ENCODE assay signal across 22 mouse cellular contexts in the genomic region with DNA sequence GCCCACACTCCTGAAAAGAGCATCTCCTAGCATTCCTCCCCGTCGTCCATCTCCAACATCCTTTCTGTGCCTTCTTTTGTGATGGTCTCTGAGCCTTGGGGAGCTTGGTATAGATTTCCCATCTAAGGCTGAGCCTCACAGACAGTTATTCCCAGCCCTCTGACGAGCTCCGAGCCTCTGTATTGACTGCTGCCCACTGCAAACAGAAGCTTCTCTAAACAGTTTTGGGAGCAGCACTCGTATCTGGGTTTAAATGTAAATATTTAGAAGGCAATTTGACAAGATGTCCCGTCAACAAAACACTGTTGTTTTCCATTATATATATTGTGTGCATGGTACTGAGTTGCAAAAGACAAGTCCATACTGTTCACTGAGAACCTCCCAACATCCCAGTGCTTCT.
A peak's percentile ranks its signal among the peaks of the same experiment; 100 is the strongest.
DNase-seq lines count a peak whose midpoint lies in the region; ATAC-seq and TF ChIP-seq lines count a peak whose summit lies in the region.
"Had no signal": no experiment of that assay in that cellular context is flagged by ENCODE, and none has a peak within 500 bp of the region (broad histone marks: within the 10 kb centered on the region; RNA-seq: fewer than 3 reads in every experiment).

No protein-coding gene starts in this region.

- no peak overlapping the region for H3K4me2 ChIP-seq in forebrain, embryonic 11.5 days (ENCODE audit: low read depth, low read length, severe bottlenecking)
- H3K4me2 ChIP-seq in forebrain, embryonic 12.5 days = no peak overlapping the region
- no peak overlapping the region for H3K4me2 ChIP-seq in lung, embryonic 14.5 days
- H3K4me2 ChIP-seq in lung, embryonic 16.5 days (ENCODE audit: low read depth, low read length) = no peak overlapping the region
- no peak overlapping the region for H3K4me2 ChIP-seq in lung, postnatal 0 days (replicated peaks; ENCODE audit: low read depth, low read length)

- H3K27me3 ChIP-seq in forebrain, embryonic 11.5 days (ENCODE audit: control insufficient read depth, insufficient read depth, low read length) = no peaks in the 10 kb centered on the region
- no peaks in the 10 kb centered on the region for H3K27me3 ChIP-seq in forebrain, embryonic 12.5 days
- no peaks in the 10 kb centered on the region for H3K27me3 ChIP-seq in heart, embryonic 10.5 days (ENCODE audit: insufficient read depth, poor library complexity, severe bottlenecking)
- H3K27me3 ChIP-seq in lung, embryonic 14.5 days (ENCODE audit: insufficient read depth, low read length) = no peaks in the 10 kb centered on the region
- no peaks in the 10 kb centered on the region for H3K27me3 ChIP-seq in lung, embryonic 16.5 days (ENCODE audit: control insufficient read depth, insufficient read depth, low read depth, low read length)
- no peaks in the 10 kb centered on the region for H3K27me3 ChIP-seq in lung, postnatal 0 days (replicated peaks; ENCODE audit: insufficient read depth, low read length)
- H3K27me3 ChIP-seq: CH12.LX, Patski had no signal

- no peak overlapping the region for H3K9ac ChIP-seq in forebrain, embryonic 11.5 days (ENCODE audit: low read length)
- H3K9ac ChIP-seq in forebrain, embryonic 12.5 days = no peak overlapping the region
- H3K9ac ChIP-seq in lung, embryonic 14.5 days = no peak overlapping the region
- no peak overlapping the region for H3K9ac ChIP-seq in lung, embryonic 16.5 days (ENCODE audit: low read length)
- no peak overlapping the region for H3K9ac ChIP-seq in lung, postnatal 0 days (replicated peaks; ENCODE audit: low read depth)

- no peak for TF ChIP-seq CTCF in lung, embryonic 14.5 days (IDR thresholded peaks at IDR 0.05; ENCODE audit: low read depth)
- TF ChIP-seq CTCF in lung, adult 2 months (IDR thresholded peaks at IDR 0.05; ENCODE audit: insufficient read depth, low read length) = no peak
- TF ChIP-seq CTCF in lung, postnatal 0 days (IDR thresholded peaks at IDR 0.05) = no peak

- no peaks in the 10 kb centered on the region for H3K9me3 ChIP-seq in forebrain, embryonic 11.5 days (ENCODE audit: control insufficient read depth, low read length)
- H3K9me3 ChIP-seq in forebrain, embryonic 12.5 days = no peaks in the 10 kb centered on the region
- peaks cover 3% of the 10 kb centered on the region; the same call in 1 of the 2 replicates for H3K9me3 ChIP-seq in heart, embryonic 10.5 days
- 0 out of 2 replicates have a peak, but pooled peaks cover 3% of the 10 kb centered on the region for H3K9me3 ChIP-seq in lung, embryonic 14.5 days (ENCODE audit: low read depth, low read length)
- peaks cover 5% of the 10 kb centered on the region; the same call in 1 of the 2 replicates for H3K9me3 ChIP-seq in lung, embryonic 16.5 days (ENCODE audit: control insufficient read depth, low read length)
- no peaks in the 10 kb centered on the region for H3K9me3 ChIP-seq in lung, postnatal 0 days (ENCODE audit: low read length)

- ATAC-seq in forebrain, embryonic 11.5 days (replicated peaks; ENCODE audit: low FRiP score) = no peak
- no peak for ATAC-seq in forebrain, embryonic 12.5 days (ENCODE audit: low FRiP score)
- peak; percentile 56; the same call in 1 of the 2 replicates for ATAC-seq in lung, embryonic 14.5 days (ENCODE audit: insufficient read depth)
- peak; percentile 56; the same call in 1 of the 2 replicates for ATAC-seq in lung, embryonic 16.5 days (ENCODE audit: low read depth)
- ATAC-seq in lung, postnatal 0 days = no peak
- ATAC-seq: activated CD4-positive, CD25-positive, alpha-beta regulatory T cell, adult 4 months; CD4-positive, CD25-positive, alpha-beta regulatory T cell, adult 4 months; Patski had no signal

- no peaks in the 10 kb centered on the region for H3K36me3 ChIP-seq in forebrain, embryonic 11.5 days (ENCODE audit: control insufficient read depth, insufficient read depth, low read length)
- no peaks in the 10 kb centered on the region for H3K36me3 ChIP-seq in forebrain, embryonic 12.5 days (replicated peaks)
- H3K36me3 ChIP-seq in heart, embryonic 10.5 days = no peaks in the 10 kb centered on the region
- no peaks in the 10 kb centered on the region for H3K36me3 ChIP-seq in lung, embryonic 14.5 days (ENCODE audit: insufficient read depth)
- no peaks in the 10 kb centered on the region for H3K36me3 ChIP-seq in lung, embryonic 16.5 days (ENCODE audit: control insufficient read depth, insufficient read depth, low read length)
- no peaks in the 10 kb centered on the region for H3K36me3 ChIP-seq in lung, postnatal 0 days (ENCODE audit: insufficient read depth, low read length)
- H3K36me3 ChIP-seq: G1E had no signal

- no peak overlapping the region for H3K27ac ChIP-seq in forebrain, embryonic 11.5 days (ENCODE audit: low read depth, low read length)
- no peak overlapping the region for H3K27ac ChIP-seq in forebrain, embryonic 12.5 days
- no peak overlapping the region for H3K27ac ChIP-seq in heart, embryonic 10.5 days
- no peak overlapping the region for H3K27ac ChIP-seq in lung, embryonic 14.5 days (ENCODE audit: low read depth)
- H3K27ac ChIP-seq in lung, embryonic 16.5 days (ENCODE audit: low read length) = no peak overlapping the region
- H3K27ac ChIP-seq in lung, postnatal 0 days (ENCODE audit: low read length) = no peak overlapping the region

- 90% methylated on average over 6 of the region's 6 CpGs for WGBS in forebrain, embryonic 11.5 days
- 87% methylated on average over 6 of the region's 6 CpGs for WGBS in forebrain, embryonic 12.5 days
- WGBS in heart, embryonic 10.5 days = 82% methylated on average over 6 of the region's 6 CpGs
- WGBS in lung, embryonic 14.5 days = 43% methylated on average over 6 of the region's 6 CpGs
- 57% methylated on average over 6 of the region's 6 CpGs for WGBS in lung, adult 2 months
- 51% methylated on average over 6 of the region's 6 CpGs for WGBS in lung, embryonic 16.5 days
- WGBS in lung, postnatal 0 days = 47% methylated on average over 6 of the region's 6 CpGs

- no peak overlapping the region for H3K4me3 ChIP-seq in forebrain, embryonic 11.5 days (ENCODE audit: low read depth, low read length)
- no peak overlapping the region for H3K4me3 ChIP-seq in forebrain, embryonic 12.5 days (replicated peaks)
- no peak overlapping the region for H3K4me3 ChIP-seq in heart, embryonic 10.5 days
- no peak overlapping the region for H3K4me3 ChIP-seq in lung, embryonic 14.5 days (ENCODE audit: low read depth, low read length)
- no peak overlapping the region for H3K4me3 ChIP-seq in lung, adult 2 months (replicated peaks; ENCODE audit: extremely low read depth, low read depth, low read length)
- no peak overlapping the region for H3K4me3 ChIP-seq in lung, embryonic 16.5 days (ENCODE audit: low read length)
- no peak overlapping the region for H3K4me3 ChIP-seq in lung, postnatal 0 days (ENCODE audit: low read depth, low read length)

- H3K4me1 ChIP-seq in forebrain, embryonic 11.5 days (replicated peaks; ENCODE audit: control insufficient read depth, insufficient read depth, low read length) = no peaks in the 10 kb centered on the region
- no peaks in the 10 kb centered on the region for H3K4me1 ChIP-seq in forebrain, embryonic 12.5 days
- H3K4me1 ChIP-seq in heart, embryonic 10.5 days = no peaks in the 10 kb centered on the region
- H3K4me1 ChIP-seq in lung, embryonic 14.5 days (ENCODE audit: insufficient read depth) = no peaks in the 10 kb centered on the region
- no peaks in the 10 kb centered on the region for H3K4me1 ChIP-seq in lung, adult 2 months (ENCODE audit: control insufficient read depth, insufficient read depth, low read length)
- H3K4me1 ChIP-seq in lung, embryonic 16.5 days (replicated peaks; ENCODE audit: control insufficient read depth, insufficient read depth, low read length) = no peaks in the 10 kb centered on the region
- H3K4me1 ChIP-seq in lung, postnatal 0 days (ENCODE audit: insufficient read depth, low read depth, low read length) = no peaks in the 10 kb centered on the region

- TF ChIP-seq EP300 in lung, postnatal 0 days (IDR thresholded peaks at IDR 0.05) = no peak

- DNase-seq in forebrain, embryonic 11.5 days (ENCODE audit: low spot score) = peak; percentile 4
- DNase-seq in heart, adult 11 months = peak; percentile 48
- DNase-seq in heart, embryonic 10.5 days (ENCODE audit: low spot score) = no peak
- DNase-seq in lung, embryonic 14.5 days = peak; percentile 52
- no peak for DNase-seq in lung, adult 2 months
- DNase-seq in lung, postnatal 0 days (ENCODE audit: low spot score) = no peak
- DNase-seq: adrenal gland, adult 2 months; adrenal gland, adult 8-10 months; adrenal gland, postnatal 10 days; adrenal gland, postnatal 14 days; adrenal gland, postnatal 25 days; adrenal gland, postnatal 36 days; B cell, adult 2 months; cerebellum, adult 11 months; cerebellum, adult 11-12 months had no signal

- no peak for TF ChIP-seq POLR2A in lung, adult 2 months (IDR thresholded peaks at IDR 0.05; ENCODE audit: borderline replicate concordance, extremely low read depth, low read depth, low read length)

Comparison
In these comparisons a context has a peak if more than half of its experiments do, and no peak if none do; other contexts are left out.
1. ATAC-seq: peak in lung, embryonic 14.5 days (single experiment) and lung, embryonic 16.5 days (single experiment); none in forebrain, embryonic 11.5 days (single experiment), forebrain, embryonic 12.5 days (single experiment) and lung, postnatal 0 days (single experiment).
2. DNase-seq: peak in forebrain, embryonic 11.5 days (single experiment), heart, adult 11 months (single experiment) and lung, embryonic 14.5 days (single experiment); none in heart, embryonic 10.5 days (single experiment), lung, adult 2 months (single experiment) and lung, postnatal 0 days (single experiment).